Mouse (Mus musculus) lung, adult 2 months (tissue): Measurements from ENCODE around the gene Chrna4.

Experiments used
- CTCF ChIP-seq: fragments of 200-500 bp; IDR thresholded peaks from 2 replicates; pipeline ENCODE4 v1.5.1; 2011; ENCODE audit warnings: mild to moderate bottlenecking, low read length, control low read depth; ENCODE audit not compliant: insufficient read depth
- POLR2A ChIP-seq: fragments of 200-500 bp; IDR thresholded peaks from 2 replicates; pipeline ENCODE4 v1.6.1; 2011; ENCODE audit warnings: low read depth, mild to moderate bottlenecking, control low read depth, low read length, borderline replicate concordance; ENCODE audit errors: extremely low read depth

DNA sequence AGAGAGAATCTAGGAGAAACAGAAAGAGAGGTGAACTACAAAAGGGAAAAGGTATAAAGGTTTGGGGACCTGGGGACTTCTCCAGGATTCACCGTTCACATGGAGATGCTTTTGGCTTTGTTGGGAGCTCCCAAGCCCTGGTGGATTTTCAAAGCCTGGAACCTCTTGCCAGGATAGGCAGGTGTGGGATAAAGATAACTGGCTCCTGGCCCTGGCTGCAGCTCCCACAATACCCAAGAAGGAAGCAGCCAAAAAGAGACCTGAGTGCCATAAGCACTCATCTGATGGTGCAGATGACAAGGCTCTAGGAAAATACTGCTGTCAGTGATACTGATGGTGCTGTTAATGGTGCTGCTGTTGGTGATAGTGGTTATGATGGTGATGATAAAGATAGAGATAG is 8.8 kb upstream of the Chrna4 start:
- TF ChIP-seq CTCF (no peak), POLR2A (no peak)
